Mouse (Mus musculus): ENCODE data around the gene Gosr2.
"Not testable (repeated sequence)": the region's sequence is repeated elsewhere in the genome, so short reads cannot be mapped to it uniquely, and the experiment has no call there.

Gosr2 gene

GRCm38 (mm10) chr11:103688980-103689378, 8.7 kb downstream of the Gosr2 start:
- DNase-seq (ENCODE audit: low spot score in 2 of 2), result no peak

GRCm38 (mm10) chr11:103688271-103688979, 9.3 kb downstream of the Gosr2 start:
- no peak for DNase-seq (ENCODE audit: low spot score in 2 of 2)

- no peak for DNase-seq (ENCODE audit: low spot score in 2 of 2)
These were observed 11.0 kb downstream of the Gosr2 start for GRCm38 (mm10) chr11:103686706-103687105.

- DNase-seq (ENCODE audit: low spot score in 2 of 2), result no peak
These were observed 12.4 kb downstream of the Gosr2 start for GRCm38 (mm10) chr11:103685261-103685736.

GRCm38 (mm10) chr11:103683667-103684334, 13.9 kb downstream of the Gosr2 start:
- DNase-seq (ENCODE audit: low spot score in 2 of 2), result no peak

- DNase-seq (ENCODE audit: low spot score in 2 of 2), result not testable (repeated sequence)
These were observed 20.7 kb downstream of the Gosr2 start for GRCm38 (mm10) chr11:103677042-103677441.

GRCm38 (mm10) chr11:103675556-103675955, 22.1 kb downstream of the Gosr2 start:
- no peak for DNase-seq (ENCODE audit: low spot score in 2 of 2)

- DNase-seq (ENCODE audit: low spot score in 2 of 2), result no peak
These were observed 30.7 kb downstream of the Gosr2 start for GRCm38 (mm10) chr11:103666907-103667426.

GRCm38 (mm10) chr11:103666181-103666906, 31.4 kb downstream of the Gosr2 start:
- no peak for DNase-seq (ENCODE audit: low spot score in 2 of 2)

GRCm38 (mm10) chr11:103665695-103666094, 32.0 kb downstream of the Gosr2 start:
- DNase-seq (ENCODE audit: low spot score in 2 of 2), result no peak

GRCm38 (mm10) chr11:103663119-103663518, 34.6 kb downstream of the Gosr2 start:
- no peak for DNase-seq (ENCODE audit: low spot score in 2 of 2)

GRCm38 (mm10) chr11:103662546-103662945, 35.2 kb downstream of the Gosr2 start:
- no peak for DNase-seq (ENCODE audit: low spot score in 2 of 2)

- DNase-seq (ENCODE audit: low spot score in 2 of 2), result no peak
These were observed 35.8 kb downstream of the Gosr2 start for GRCm38 (mm10) chr11:103661863-103662262.

- DNase-seq (ENCODE audit: low spot score in 2 of 2), result no peak
These were observed 39.5 kb downstream of the Gosr2 start for GRCm38 (mm10) chr11:103658189-103658588.

GRCm38 (mm10) chr11:103656520-103656919, 41.2 kb downstream of the Gosr2 start:
- DNase-seq (ENCODE audit: low spot score in 2 of 2), result no peak

GRCm38 (mm10) chr11:103653359-103653965, 44.2 kb downstream of the Gosr2 start:
- no peak for DNase-seq (ENCODE audit: low spot score in 2 of 2)

- DNase-seq (ENCODE audit: low spot score in 2 of 2), result no peak
These were observed 46.3 kb downstream of the Gosr2 start for GRCm38 (mm10) chr11:103651426-103651825.

GRCm38 (mm10) chr11:103649983-103650493, 47.7 kb downstream of the Gosr2 start:
- DNase-seq (ENCODE audit: low spot score in 2 of 2), result no peak

GRCm38 (mm10) chr11:103649301-103649982, 48.3 kb downstream of the Gosr2 start, which contains the start of gene Rprml:
Gene Rprml, plus strand, starts transcription at chr11:103649570.
- no peak for DNase-seq (ENCODE audit: low spot score in 2 of 2)

- no peak for DNase-seq (ENCODE audit: low spot score in 2 of 2)
These were observed 49.0 kb downstream of the Gosr2 start for GRCm38 (mm10) chr11:103648656-103649055.

All from urinary bladder, postnatal 4 days (tissue).